Mouse (Mus musculus): ENCODE data around the gene Elmsan1. TPM values are rescaled to one million over a fixed set of nuclear protein-coding genes. Genes with fewer than 3 reads are reported as not detected.

Elmsan1 gene
- polyA plus RNA-seq, 1 experiment from 2014 or later, result 9.6 TPM

DNA sequence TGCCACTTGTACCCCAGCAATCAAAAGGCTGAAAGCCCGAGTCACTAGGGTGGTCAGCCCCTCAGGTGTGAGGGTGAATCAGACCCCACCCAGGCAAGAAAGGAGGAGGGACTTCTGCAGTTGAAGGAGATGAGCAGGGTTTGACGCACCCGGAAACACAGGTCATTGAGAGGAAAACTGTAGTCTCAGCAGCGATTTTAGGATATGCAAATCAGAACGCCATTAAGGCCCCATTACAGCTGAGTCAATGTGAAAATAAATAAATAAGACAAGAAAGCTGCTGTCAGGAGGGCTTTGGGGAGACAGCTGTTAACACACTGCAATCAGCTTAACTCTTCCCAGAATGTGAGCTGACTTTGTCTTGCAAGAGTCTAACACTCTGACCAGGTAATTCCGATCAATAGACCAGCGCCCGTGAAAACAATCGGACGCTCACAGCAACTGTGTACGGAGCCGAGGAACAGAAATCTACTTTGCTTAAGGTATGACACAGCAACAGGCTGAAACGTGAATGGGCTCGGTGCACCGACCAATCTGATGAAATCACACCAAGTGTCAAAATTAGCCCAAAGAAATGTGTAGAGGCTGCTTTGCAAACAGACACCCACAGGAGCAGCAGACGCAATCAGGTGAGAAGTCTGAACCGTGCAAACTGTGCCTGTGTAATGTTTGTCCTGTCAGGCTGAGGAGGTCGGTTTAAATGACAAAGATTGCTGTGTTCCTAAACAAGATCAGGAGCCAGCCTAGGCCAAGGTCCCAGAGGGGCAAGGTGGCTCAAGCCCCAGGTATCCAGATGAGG is 16.8 kb downstream of the Elmsan1 start:
- Histone ChIP-seq H3K36me3 (ENCODE audit: control insufficient read depth, insufficient read depth, low read length) (no peaks in the 10 kb centered on the region), H3K4me1 (replicated peaks; ENCODE audit: control insufficient read depth, insufficient read depth, low read length) (peaks cover 8% of the 10 kb centered on the region; the same call in 1 of the 2 replicates), H3K9ac (ENCODE audit: low read length) (no peak overlapping the region), H3K4me3 (ENCODE audit: low read depth, low read length) (no peak overlapping the region), H3K4me2 (ENCODE audit: low read depth, low read length, severe bottlenecking) (no peak overlapping the region), H3K9me3 (ENCODE audit: control insufficient read depth, low read length) (no peaks in the 10 kb centered on the region), H3K27ac (ENCODE audit: low read depth, low read length) (no peak overlapping the region), H3K27me3 (ENCODE audit: control insufficient read depth, insufficient read depth, low read length) (no peaks in the 10 kb centered on the region)
- no peak for ATAC-seq (replicated peaks; ENCODE audit: low FRiP score)
- WGBS, result 88% methylated on average over 18 of the region's 18 CpGs
- DNase-seq (ENCODE audit: low spot score), result no peak

GRCm38 (mm10) chr12:84201222-84201621 is 17.5 kb downstream of the Elmsan1 start:
- no peak for ATAC-seq (replicated peaks; ENCODE audit: low FRiP score)
- Histone ChIP-seq H3K4me2 (ENCODE audit: low read depth, low read length, severe bottlenecking) (no peak overlapping the region), H3K27ac (ENCODE audit: low read depth, low read length) (no peak overlapping the region), H3K9me3 (ENCODE audit: control insufficient read depth, low read length) (no peaks in the 10 kb centered on the region), H3K4me1 (replicated peaks; ENCODE audit: control insufficient read depth, insufficient read depth, low read length) (peaks cover 8% of the 10 kb centered on the region; the same call in 1 of the 2 replicates), H3K36me3 (ENCODE audit: control insufficient read depth, insufficient read depth, low read length) (no peaks in the 10 kb centered on the region), H3K4me3 (ENCODE audit: low read depth, low read length) (no peak overlapping the region), H3K9ac (ENCODE audit: low read length) (no peak overlapping the region), H3K27me3 (ENCODE audit: control insufficient read depth, insufficient read depth, low read length) (no peaks in the 10 kb centered on the region)
- WGBS, result 97% methylated on average over 4 of the region's 4 CpGs
- no peak for DNase-seq (ENCODE audit: low spot score)

DNA sequence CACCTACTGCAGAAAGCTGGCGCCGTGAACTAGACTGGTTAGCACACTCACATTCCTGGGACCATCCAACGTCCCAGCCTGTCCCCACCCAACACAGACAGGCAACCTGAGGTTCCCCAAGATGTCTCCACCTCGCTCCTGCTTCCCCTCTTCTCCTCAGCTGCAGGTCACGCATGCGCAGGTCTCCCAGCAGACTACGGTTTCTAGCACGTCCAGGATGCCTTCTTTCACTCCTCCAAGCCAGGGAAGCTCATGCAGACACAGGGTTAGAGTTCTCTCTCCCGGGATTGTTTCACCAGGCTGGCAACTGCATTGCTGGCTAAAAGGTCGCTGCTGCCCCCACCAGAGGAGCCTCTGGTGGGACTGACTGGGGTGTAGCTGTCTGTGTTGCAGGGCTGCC is 19.8 kb downstream of the Elmsan1 start:
- no peaks in the 10 kb centered on the region for H3K9me3 ChIP-seq (ENCODE audit: control insufficient read depth, low read length)
- H3K4me3 ChIP-seq (ENCODE audit: low read depth, low read length), result no peak overlapping the region
- H3K27ac ChIP-seq (ENCODE audit: low read depth, low read length), result no peak overlapping the region
- H3K4me2 ChIP-seq (ENCODE audit: low read depth, low read length, severe bottlenecking), result no peak overlapping the region
- WGBS, result 81% methylated on average over 10 of the region's 10 CpGs
- no peaks in the 10 kb centered on the region for H3K27me3 ChIP-seq (ENCODE audit: control insufficient read depth, insufficient read depth, low read length)
- no peaks in the 10 kb centered on the region for H3K36me3 ChIP-seq (ENCODE audit: control insufficient read depth, insufficient read depth, low read length)
- H3K4me1 ChIP-seq (replicated peaks; ENCODE audit: control insufficient read depth, insufficient read depth, low read length), result peaks cover 14% of the 10 kb centered on the region; the same call in 1 of the 2 replicates
- no peak for DNase-seq (ENCODE audit: low spot score)
- ATAC-seq (replicated peaks; ENCODE audit: low FRiP score), result no peak
- H3K9ac ChIP-seq (ENCODE audit: low read length), result no peak overlapping the region

GRCm38 (mm10) chr12:84198076-84198679 is 20.5 kb downstream of the Elmsan1 start:
- WGBS, result 49% methylated on average over 8 of the region's 8 CpGs
- H3K4me1 ChIP-seq (replicated peaks; ENCODE audit: control insufficient read depth, insufficient read depth, low read length), result peaks cover 14% of the 10 kb centered on the region; the same call in 1 of the 2 replicates
- H3K36me3 ChIP-seq (ENCODE audit: control insufficient read depth, insufficient read depth, low read length), result no peaks in the 10 kb centered on the region
- no peak for ATAC-seq (replicated peaks; ENCODE audit: low FRiP score)
- H3K9ac ChIP-seq (ENCODE audit: low read length), result no peak overlapping the region
- H3K27ac ChIP-seq (ENCODE audit: low read depth, low read length), result no peak overlapping the region
- H3K4me3 ChIP-seq (ENCODE audit: low read depth, low read length), result no peak overlapping the region
- H3K4me2 ChIP-seq (ENCODE audit: low read depth, low read length, severe bottlenecking), result no peak overlapping the region
- no peak for DNase-seq (ENCODE audit: low spot score)
- H3K9me3 ChIP-seq (ENCODE audit: control insufficient read depth, low read length), result no peaks in the 10 kb centered on the region
- no peaks in the 10 kb centered on the region for H3K27me3 ChIP-seq (ENCODE audit: control insufficient read depth, insufficient read depth, low read length)

GRCm38 (mm10) chr12:84195195-84195594 is 23.5 kb downstream of the Elmsan1 start:
- H3K4me1 ChIP-seq (replicated peaks; ENCODE audit: control insufficient read depth, insufficient read depth, low read length), result peaks cover 30% of the 10 kb centered on the region
- 55% methylated on average over 6 of the region's 6 CpGs for WGBS
- no peaks in the 10 kb centered on the region for H3K27me3 ChIP-seq (ENCODE audit: control insufficient read depth, insufficient read depth, low read length)
- H3K27ac ChIP-seq (ENCODE audit: low read depth, low read length), result no peak overlapping the region
- no peaks in the 10 kb centered on the region for H3K36me3 ChIP-seq (ENCODE audit: control insufficient read depth, insufficient read depth, low read length)
- no peak for DNase-seq (ENCODE audit: low spot score)
- no peak overlapping the region for H3K9ac ChIP-seq (ENCODE audit: low read length)
- no peak overlapping the region for H3K4me2 ChIP-seq (ENCODE audit: low read depth, low read length, severe bottlenecking)
- H3K9me3 ChIP-seq (ENCODE audit: control insufficient read depth, low read length), result no peaks in the 10 kb centered on the region
- no peak for ATAC-seq (replicated peaks; ENCODE audit: low FRiP score)
- no peak overlapping the region for H3K4me3 ChIP-seq (ENCODE audit: low read depth, low read length)

- H3K9ac ChIP-seq (ENCODE audit: low read length), result peak overlapping the region; percentile 96
- peaks cover 30% of the 10 kb centered on the region for H3K4me1 ChIP-seq (replicated peaks; ENCODE audit: control insufficient read depth, insufficient read depth, low read length)
- peak overlapping the region; percentile 71 for H3K4me3 ChIP-seq (ENCODE audit: low read depth, low read length)
- H3K27ac ChIP-seq (ENCODE audit: low read depth, low read length), result peak overlapping the region; percentile 91; the same call in 1 of the 2 replicates
- H3K4me2 ChIP-seq (ENCODE audit: low read depth, low read length, severe bottlenecking), result peak overlapping the region; percentile 97
- no peak for ATAC-seq (replicated peaks; ENCODE audit: low FRiP score)
- DNase-seq (ENCODE audit: low spot score), result no peak
- no peaks in the 10 kb centered on the region for H3K36me3 ChIP-seq (ENCODE audit: control insufficient read depth, insufficient read depth, low read length)
- 6% methylated on average over 13 of the region's 13 CpGs for WGBS
- no peaks in the 10 kb centered on the region for H3K9me3 ChIP-seq (ENCODE audit: control insufficient read depth, low read length)
- H3K27me3 ChIP-seq (ENCODE audit: control insufficient read depth, insufficient read depth, low read length), result no peaks in the 10 kb centered on the region
Measured at GRCm38 (mm10) chr12:84194400-84195109, 24.1 kb downstream of the Elmsan1 start.

DNA sequence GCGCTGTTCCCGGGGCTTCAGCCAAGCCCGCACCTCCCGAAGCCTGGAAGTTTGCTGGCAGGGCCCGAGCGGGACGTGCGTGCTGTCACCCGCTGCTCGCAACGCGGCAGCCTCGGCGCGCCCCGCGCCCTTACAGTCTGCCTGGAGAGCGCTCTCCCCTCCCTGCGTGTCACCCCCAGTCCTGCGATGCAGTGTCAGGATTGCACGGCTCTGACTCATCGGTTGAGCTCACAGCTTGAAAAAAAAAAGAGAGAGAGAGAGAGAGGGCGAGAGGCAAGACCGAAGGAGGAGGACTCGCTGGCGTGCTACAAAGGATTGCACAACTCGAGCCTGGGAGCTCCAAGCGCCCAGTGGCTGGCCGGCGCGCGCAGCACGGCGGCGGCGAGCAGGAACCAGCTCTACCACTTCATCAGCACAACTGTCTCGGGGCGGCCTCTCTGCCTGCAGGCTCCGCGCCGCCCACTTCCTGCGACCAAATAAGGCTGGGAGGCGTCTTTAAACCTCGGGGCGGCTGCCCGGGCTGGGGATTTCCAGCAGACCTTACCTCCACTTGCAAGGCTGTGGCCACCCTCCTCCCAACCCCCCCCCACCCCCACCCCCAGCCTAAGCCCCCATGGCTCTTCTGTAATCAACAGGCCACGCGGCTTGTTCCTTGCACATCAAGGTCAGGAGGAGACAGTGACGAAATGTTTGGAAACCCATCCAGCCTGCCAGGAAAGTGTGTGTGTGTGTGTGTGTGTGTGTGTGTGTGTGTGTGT is 24.9 kb downstream of the Elmsan1 start:
- peak; percentile 94 for DNase-seq (ENCODE audit: low spot score)
- Histone ChIP-seq H3K36me3 (ENCODE audit: control insufficient read depth, insufficient read depth, low read length) (no peaks in the 10 kb centered on the region), H3K4me3 (ENCODE audit: low read depth, low read length) (peak overlapping the region; percentile 71), H3K27me3 (ENCODE audit: control insufficient read depth, insufficient read depth, low read length) (no peaks in the 10 kb centered on the region), H3K4me2 (ENCODE audit: low read depth, low read length, severe bottlenecking) (peak overlapping the region; percentile 97), H3K9ac (ENCODE audit: low read length) (peak overlapping the region; percentile 96), H3K27ac (ENCODE audit: low read depth, low read length) (peak overlapping the region; percentile 91), H3K9me3 (ENCODE audit: control insufficient read depth, low read length) (no peaks in the 10 kb centered on the region), H3K4me1 (replicated peaks; ENCODE audit: control insufficient read depth, insufficient read depth, low read length) (peaks cover 30% of the 10 kb centered on the region)
- WGBS, result under 1% methylated on average over 49 of the region's 49 CpGs
- ATAC-seq (replicated peaks; ENCODE audit: low FRiP score), result peak; percentile 82
